Mouse (Mus musculus) small intestine, adult 2 months (tissue): Measurements from ENCODE around the gene 2410137M14Rik.

Experiments
- CTCF ChIP-seq: fragments of 200-500 bp; IDR thresholded peaks from 2 replicates; pipeline ENCODE4 v1.5.1; 2012; ENCODE audit warnings: low read depth, mild to moderate bottlenecking, control low read depth, inconsistent platforms, low read length, moderate library complexity, mixed read lengths; ENCODE audit not compliant: insufficient replicate concordance, insufficient read length; ENCODE audit errors: extremely low read depth
- POLR2A ChIP-seq: fragments of 200-500 bp; IDR thresholded peaks from 2 replicates; pipeline ENCODE4 v1.6.1; 2012; ENCODE audit warnings: low read depth, mild to moderate bottlenecking, control low read depth, inconsistent platforms, low read length, moderate library complexity

GRCm38 (mm10) chr17:36958884-36959283, 22.2 kb downstream of the 2410137M14Rik start:
- TF ChIP-seq CTCF (no peak), POLR2A (no peak)
